Mouse (Mus musculus): ENCODE measurements around the gene Tardbp.

Tardbp gene

DNA sequence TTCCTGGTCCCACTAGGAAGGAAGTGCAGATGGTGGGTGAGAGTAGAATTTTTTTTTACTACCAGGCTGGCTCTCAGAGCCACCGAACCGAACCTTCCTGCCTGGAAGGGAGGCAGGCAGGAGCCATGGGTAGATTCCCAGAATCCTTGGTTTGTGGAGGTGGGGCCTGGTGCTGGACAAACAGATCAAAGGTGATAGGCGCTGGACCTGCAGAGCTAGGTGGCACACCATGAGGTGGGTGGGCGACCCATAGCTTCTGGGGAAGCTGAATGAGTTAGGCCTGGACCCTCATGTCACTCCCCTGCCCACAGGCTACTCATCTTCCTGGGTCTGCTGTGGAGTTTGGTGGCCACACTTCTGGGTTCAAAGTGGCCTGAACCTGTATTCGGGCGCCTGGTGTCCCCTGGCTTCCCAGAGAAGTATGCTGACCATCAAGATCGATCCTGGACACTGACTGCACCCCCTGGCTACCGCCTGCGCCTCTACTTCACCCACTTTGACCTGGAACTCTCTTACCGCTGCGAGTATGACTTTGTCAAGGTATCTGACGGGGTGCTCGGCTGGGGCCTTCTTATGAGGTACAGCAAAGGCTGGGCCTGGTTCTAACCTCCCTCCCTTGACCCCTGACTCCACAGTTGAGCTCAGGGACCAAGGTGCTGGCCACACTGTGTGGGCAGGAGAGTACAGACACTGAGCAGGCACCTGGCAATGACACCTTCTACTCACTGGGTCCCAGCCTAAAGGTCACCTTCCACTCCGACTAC is 24.3 kb downstream of the Tardbp start, which contains the start of gene Masp2:
Masp2 (plus strand) TSS at position 198 of the 764 bp plus-strand sequence.
- DNase-seq (ENCODE audit: low spot score in 2 of 2) = no peak

DNA sequence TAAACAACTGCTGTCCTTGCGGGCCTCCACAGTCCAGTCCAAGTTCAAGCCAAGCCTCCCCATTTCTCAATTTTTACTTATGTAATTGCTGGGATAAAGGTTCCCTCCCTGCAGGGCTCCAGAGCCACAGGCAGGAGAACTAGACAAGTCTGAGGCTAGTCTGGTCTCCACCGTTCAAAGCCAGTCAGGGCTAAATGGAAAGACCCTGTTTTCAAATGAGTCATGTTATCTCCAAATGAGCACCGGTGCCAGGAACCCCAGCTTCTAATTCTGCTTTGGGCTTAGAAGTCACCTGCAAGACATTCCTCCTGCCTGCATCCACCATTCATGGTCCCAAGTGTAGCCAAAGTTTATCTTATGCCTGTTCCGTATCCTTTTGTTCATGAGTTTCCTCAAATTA is 24.9 kb downstream of the Tardbp start:
- no peak for DNase-seq (ENCODE audit: low spot score in 2 of 2)

- no peak for DNase-seq (ENCODE audit: low spot score in 2 of 2)
Observed at GRCm38 (mm10) chr4:148600316-148600715, 26.5 kb downstream of the Tardbp start.

GRCm38 (mm10) chr4:148598826-148599225 is 28.0 kb downstream of the Tardbp start:
- no peak for DNase-seq (ENCODE audit: low spot score in 2 of 2)

DNA sequence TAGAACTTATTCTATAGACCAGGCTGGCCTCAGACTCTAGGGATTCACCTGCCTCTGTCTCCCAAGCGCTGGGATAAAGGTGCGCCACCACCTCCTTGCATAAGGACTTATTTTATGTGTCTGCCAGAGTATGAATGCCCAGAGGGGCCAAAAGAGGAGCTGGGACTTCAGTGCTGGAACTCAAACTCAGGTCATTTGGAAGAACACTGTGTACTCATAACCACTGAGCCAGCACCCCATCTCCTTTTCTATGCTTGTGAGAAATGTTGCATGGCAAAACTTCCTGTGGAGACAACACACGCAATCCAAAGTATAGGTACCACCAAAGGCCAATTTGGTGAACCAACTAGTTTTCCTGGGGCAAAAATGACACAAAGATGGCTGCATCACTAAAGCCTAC is 30.1 kb downstream of the Tardbp start:
- DNase-seq (ENCODE audit: low spot score in 2 of 2) = no peak

GRCm38 (mm10) chr4:148595916-148596315 is 30.9 kb downstream of the Tardbp start:
- no peak for DNase-seq (ENCODE audit: low spot score in 2 of 2)

DNA sequence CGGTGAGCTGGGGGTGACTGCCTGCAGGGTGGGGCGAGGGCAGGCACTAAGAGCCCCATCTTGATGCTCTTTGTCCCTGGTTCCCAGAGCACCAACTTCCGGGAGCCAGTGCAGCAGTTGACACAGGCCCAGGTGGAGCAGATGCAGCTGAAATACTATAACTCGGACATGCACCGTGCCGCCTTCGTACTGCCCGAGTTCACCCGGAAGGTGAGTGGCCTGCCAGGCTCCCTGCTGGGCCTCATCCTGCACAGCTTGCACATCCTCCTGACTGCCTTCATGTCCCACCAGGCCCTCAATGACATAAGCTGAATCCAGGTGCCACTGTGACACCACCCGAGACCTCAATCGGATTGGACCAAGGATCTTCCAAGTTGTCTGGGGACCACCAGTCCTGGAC is 32.8 kb downstream of the Tardbp start:
- DNase-seq (ENCODE audit: low spot score in 2 of 2) = no peak

GRCm38 (mm10) chr4:148591637-148592380 is 35.0 kb downstream of the Tardbp start:
- DNase-seq (ENCODE audit: low spot score in 2 of 2) = no peak

DNA sequence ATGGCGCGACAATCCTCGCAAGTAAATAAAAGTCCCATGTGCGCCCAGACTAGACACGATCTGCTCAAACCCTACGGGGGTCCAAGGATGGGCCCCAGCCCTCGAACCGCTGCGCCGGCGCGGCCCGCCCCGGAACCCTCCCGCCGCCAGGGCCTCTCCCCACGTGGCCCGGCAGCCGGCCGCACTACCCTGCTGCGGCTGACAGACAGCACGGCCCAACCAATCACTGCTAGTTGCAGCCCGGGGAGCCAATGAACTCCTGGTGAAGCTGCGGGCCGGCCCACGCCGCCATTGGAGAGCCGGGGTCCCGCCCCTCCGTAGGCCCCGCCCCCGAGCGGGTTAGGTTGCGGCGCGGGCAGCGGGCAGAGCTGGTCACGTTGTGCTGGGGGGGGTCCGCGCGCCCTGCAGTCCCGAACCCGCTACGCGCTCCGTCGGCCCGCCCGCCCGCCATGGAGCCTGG is 35.6 kb downstream of the Tardbp start, which contains the start of gene Srm:
Srm (plus strand) TSS at position 333 of the 460 bp plus-strand sequence.
- DNase-seq (ENCODE audit: low spot score in 2 of 2) = peak; percentile 95 to 97

DNA sequence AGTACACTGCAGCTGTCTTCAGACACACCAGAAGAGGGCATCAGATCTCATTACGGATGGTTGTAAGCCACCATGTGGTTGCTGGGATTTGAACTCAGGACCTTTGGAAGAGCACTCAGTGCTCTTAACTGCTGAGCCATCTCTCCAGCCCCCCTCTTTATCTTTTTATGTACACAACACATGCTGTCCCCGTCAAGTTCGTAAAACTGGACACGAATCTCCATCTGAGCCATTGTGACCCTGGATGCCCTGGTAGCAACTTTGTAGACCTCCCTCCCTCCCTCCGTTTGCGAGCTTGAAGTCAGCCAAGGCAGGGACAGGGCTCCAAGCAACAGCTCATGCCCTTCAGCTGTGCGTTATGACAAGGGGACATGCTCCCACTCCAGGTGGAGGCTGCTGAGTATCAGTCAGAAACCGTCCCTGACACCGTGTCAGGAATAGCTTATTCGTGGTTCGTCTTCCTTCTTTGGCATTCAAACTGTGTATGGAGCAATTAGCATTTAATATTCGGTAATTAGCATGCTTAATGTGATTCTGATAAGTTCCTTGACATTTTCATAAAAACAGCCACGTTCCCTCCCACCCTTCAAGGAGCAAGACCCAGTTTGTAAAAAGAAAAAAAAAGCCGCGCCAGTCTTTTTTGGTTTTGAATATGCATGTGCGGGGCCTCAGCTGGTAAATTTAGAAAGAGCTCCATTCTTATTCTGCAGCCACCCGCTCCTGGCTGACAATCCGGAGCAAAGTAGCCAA is 36.2 kb downstream of the Tardbp start:
- peak in 1 of 2 experiments; percentile 31 for DNase-seq (ENCODE audit: low spot score in 2 of 2)

DNA sequence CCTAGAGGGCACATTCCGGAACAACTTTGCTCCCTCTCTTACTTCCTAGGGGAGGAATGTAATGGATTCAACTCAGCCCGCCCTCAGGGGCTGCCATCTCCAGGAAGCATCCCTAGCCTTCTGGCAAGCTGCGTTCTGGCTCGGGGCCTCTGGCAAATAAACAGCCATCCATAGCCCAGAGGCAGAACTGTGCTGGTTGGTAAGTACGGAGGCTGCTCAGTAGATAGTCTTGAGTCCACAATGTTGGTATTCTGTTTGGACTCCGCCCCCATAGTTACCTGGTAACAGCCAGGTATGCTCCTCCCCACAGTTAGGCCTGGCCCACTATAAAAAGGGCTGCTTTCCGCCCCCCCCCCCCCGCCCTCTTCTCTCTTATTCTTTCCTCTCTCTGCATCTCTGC is 37.3 kb downstream of the Tardbp start:
- no peak for DNase-seq (ENCODE audit: low spot score in 2 of 2)

DNA sequence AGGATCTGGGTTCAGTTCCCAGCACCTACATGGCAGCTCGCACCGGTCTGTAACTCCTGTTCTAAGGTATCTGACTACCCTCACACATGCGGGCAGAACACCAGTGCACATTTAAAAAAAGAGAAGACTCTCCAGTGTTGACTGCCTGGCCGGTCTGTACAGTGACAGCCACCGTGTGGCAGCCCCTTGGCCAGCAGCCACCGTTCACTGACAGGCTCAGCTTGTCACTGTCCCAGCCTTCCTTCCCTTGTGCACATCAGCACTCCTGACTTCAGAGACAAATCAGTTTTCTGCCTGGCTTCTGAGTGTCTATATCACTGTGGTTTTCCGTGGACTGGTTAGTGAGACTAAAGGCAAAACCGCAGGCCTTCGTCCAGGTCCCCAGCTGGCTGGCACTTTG is 38.0 kb downstream of the Tardbp start:
- no peak for DNase-seq (ENCODE audit: low spot score in 2 of 2)

GRCm38 (mm10) chr4:148586648-148587047 is 40.2 kb downstream of the Tardbp start:
- DNase-seq (ENCODE audit: low spot score in 2 of 2) = no peak

DNA sequence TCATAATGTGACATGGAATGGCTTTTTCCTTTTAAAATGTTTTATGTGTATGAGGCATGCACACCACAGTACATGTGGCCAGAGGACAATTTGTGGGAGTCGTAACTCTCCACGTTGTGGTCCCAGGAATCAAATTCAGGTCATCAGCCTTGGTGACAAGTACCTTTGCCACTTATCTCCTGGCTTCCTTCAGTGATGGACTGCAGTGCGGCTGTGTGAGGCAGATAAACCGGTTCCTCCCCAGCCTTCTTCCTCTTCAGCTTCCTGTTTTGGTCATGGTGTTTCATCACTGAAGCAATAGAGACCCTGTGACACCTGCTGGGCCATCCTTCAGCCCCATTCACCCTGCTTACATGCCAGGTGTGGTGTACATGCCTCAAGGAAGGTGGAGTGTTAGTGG is 43.6 kb downstream of the Tardbp start:
- no peak for DNase-seq (ENCODE audit: low spot score in 2 of 2)

DNA sequence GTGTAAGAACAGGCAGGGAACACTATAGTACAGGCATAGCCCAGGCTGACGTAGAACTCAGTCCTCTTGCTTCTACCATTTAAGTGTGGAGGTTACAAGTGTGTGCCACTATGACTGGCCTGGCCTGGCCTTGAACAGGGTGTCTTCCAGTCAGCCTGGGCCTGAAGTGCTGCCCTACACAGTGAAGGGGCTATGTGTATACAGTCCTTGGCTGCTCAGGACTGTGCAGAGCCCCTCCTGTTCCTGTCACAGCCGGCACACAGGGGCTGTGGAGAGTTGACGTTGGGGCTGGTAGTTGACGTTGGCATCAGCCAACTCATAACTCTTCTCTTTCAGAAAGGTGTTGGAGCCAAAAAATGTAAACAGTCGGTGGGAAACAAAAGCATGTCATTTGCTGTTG is 45.4 kb downstream of the Tardbp start:
- DNase-seq (ENCODE audit: low spot score in 2 of 2) = no peak

DNA sequence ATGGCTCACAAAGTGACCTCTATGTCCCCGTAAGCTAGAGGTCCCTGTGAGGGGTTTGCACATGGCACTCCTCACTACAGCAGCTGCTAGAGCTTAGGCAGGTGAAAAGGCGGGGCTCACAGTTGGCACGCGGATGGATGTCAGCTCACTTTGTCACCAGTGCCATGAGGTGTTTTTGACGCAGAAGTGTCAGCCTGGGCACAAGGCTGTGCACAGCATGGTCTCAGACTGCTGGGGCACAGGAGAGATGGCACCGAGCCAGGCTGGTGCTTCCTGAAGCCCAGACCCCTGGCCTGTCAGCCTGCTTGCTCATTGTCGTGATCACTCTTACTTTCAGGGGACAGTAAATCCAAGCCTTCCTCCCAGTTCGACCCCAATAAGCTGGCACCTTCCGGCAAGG is 46.1 kb downstream of the Tardbp start:
- no peak for DNase-seq (ENCODE audit: low spot score in 2 of 2)

DNA sequence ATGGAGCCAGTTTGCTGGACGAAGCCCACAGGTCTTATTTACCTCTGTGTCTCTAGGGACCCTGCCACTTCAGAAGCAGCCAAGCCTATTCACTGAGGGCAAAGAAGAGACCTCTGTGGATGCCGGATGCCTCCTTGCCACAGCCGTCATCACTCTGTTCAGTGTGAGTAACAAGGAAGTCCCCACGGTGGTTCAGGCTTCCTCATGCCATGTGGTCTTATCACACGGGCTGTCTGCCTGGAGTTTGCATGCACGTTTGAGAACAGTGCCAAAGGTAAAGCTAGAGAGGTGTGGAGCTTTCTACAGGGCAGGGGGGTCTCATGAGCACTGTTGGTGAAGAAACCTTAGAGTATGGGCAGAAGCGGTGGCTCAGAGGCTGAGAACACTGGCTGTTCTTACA is 53.6 kb downstream of the Tardbp start:
- DNase-seq (ENCODE audit: low spot score in 2 of 2) = no peak

GRCm38 (mm10) chr4:148570693-148571295 is 56.0 kb downstream of the Tardbp start:
- DNase-seq (ENCODE audit: low spot score in 2 of 2) = no peak

DNA sequence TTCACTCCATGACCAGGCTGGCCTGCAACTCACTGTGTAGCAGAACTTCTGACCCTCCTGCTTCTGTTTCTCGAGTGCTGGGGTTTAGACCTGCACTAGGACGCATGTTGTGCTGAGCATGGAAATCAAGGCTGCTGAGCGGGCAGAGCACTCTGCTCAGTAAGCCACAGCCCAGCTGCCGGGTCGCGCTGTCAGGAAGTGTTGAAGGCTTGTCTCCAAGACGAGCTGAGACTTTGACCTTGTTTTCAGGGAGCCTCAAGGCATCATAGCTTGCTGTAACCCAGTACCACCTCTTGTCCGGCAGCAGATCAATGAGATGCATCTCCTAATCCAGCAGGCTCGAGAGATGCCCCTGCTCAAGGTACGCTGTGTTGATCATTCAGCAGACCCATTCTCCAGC is 56.7 kb downstream of the Tardbp start:
- no peak for DNase-seq (ENCODE audit: low spot score in 2 of 2)

- DNase-seq (ENCODE audit: low spot score in 2 of 2) = no peak
Observed at GRCm38 (mm10) chr4:148563595-148563994, 63.2 kb downstream of the Tardbp start.

DNA sequence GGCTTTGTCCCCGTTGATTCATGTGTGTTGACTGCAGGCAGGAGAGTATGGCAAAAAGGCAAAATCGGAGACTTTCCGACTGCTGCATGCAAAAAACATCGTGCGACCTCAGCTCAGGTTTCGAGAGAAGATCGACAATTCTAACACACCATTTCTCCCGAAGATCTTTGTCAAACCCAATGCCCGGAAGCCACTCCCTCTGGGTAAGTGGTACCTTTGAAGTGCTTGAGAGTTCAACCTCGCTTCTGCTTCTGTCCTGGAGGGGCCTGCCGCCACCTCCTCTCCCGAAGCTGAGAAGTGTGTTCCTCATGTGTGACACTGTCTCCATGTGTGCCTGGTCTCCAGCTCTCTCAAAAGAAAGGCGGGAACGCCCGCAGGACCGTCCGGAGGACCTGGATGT is 64.1 kb downstream of the Tardbp start:
- no peak for DNase-seq (ENCODE audit: low spot score in 2 of 2)

All from frontal cortex, postnatal 36 days (tissue).